Mouse (Mus musculus) midbrain, embryonic 16.5 days (tissue): Measurements from ENCODE around the gene Bmper. TPM values are rescaled to one million over a fixed set of nuclear protein-coding genes. Genes with fewer than 3 reads are reported as not detected.

Experiments used
- ATAC-seq: fragments of 200-750 bp; cut with Nextera tagmentation; 2 replicates; pipeline ENCODE4 v1.8.0; 2017; ENCODE audit warnings: moderate TSS enrichment
- H3K27ac ChIP-seq: fragments of 300-500 bp; sonication (generic); 2 replicates; pipeline ENCODE4 v1.5.1; 2014; ENCODE audit warnings: mild to moderate bottlenecking, low read length, mixed read lengths
- H3K27me3 ChIP-seq: fragments of 300-500 bp; sonication (generic); 2 replicates; pipeline ENCODE4 v1.6.1; 2014; ENCODE audit warnings: low read depth, low read length, mixed read lengths; ENCODE audit not compliant: control insufficient read depth, insufficient read depth
- H3K36me3 ChIP-seq: fragments of 300-500 bp; sonication (generic); 2 replicates; pipeline ENCODE4 v1.6.1; 2014; ENCODE audit warnings: mild to moderate bottlenecking, low read length, moderate library complexity, mixed read lengths; ENCODE audit not compliant: control insufficient read depth, insufficient read depth
- H3K4me1 ChIP-seq: fragments of 300-500 bp; sonication (generic); 2 replicates; pipeline ENCODE4 v1.6.1; 2014; ENCODE audit warnings: mild to moderate bottlenecking, low read length, mixed read lengths; ENCODE audit not compliant: control insufficient read depth, insufficient read depth
- H3K4me2 ChIP-seq: fragments of 300-500 bp; sonication (generic); 2 replicates; pipeline ENCODE4 v1.6.1; 2014; ENCODE audit warnings: mild to moderate bottlenecking, low read length, mixed read lengths
- H3K4me3 ChIP-seq: fragments of 300-500 bp; sonication (generic); 2 replicates; pipeline ENCODE4 v1.5.1; 2014; ENCODE audit warnings: low read depth, mild to moderate bottlenecking, low read length, moderate library complexity, mixed read lengths
- H3K9ac ChIP-seq: fragments of 300-500 bp; sonication (generic); 2 replicates; pipeline ENCODE4 v1.6.1; 2014; ENCODE audit warnings: low read depth, low read length, mixed read lengths
- H3K9me3 ChIP-seq: fragments of 300-500 bp; sonication (generic); replicated peaks from 2 replicates; pipeline ENCODE4 v1.6.1; 2014; ENCODE audit warnings: mild to moderate bottlenecking, low read length, mixed read lengths; ENCODE audit not compliant: control insufficient read depth, poor library complexity, severe bottlenecking
- WGBS: fragments of 180-500 bp; shearing (Covaris S2); extraction: QIAGEN DNeasy Blood & Tissue Kit; methylation state at CpG from one replicate; pipeline ENCODE4 v1.1.7; 2014; 5-methylcytosine and 5-hydroxymethylcytosine counted together
- polyA plus RNA-seq: library from polyadenylated mRNA; unstranded; fragments of >200 nt; fragmentation: Nextera tagmentation; extraction: Ambion mirVana; gene quantifications from 2 replicates; pipeline ENCODE4 v1.2.1, GENCODE M21; 2015

The Bmper gene
- polyA plus RNA-seq, 1 experiment from 2014 or later = 9.6 TPM

DNA sequence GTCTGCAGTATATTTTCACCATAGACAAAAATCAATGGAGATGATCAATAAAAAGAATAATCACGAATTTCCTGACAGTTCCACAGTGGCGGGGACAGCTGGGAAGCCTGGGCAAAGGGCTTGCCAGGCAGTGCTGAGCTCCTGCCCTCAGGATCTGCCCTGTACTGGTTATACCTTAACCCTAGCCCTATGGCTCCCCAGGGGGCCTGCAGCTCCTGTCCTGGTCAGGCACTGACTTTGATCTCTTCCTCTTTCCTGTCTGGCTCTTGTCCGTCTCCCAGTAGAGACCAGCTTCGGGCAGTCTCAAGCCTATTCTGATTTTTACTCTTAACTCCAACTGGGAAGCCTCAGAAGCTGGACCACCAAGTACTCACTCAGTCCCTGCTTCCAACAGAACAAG, 22.0 kb upstream of the Bmper start:
- Histone ChIP-seq H3K36me3 (no peaks in the 10 kb centered on the region), H3K4me1 (peaks cover 12% of the 10 kb centered on the region; the same call in 1 of the 2 replicates), H3K4me2 (no peak overlapping the region), H3K27me3 (no peaks in the 10 kb centered on the region; the same call in 1 of the 2 replicates), H3K9ac (no peak overlapping the region), H3K4me3 (no peak overlapping the region), H3K9me3 (no peaks in the 10 kb centered on the region), H3K27ac (no peak overlapping the region)
- 80% methylated on average over 4 of the region's 4 CpGs for WGBS
- no peak for ATAC-seq

DNA sequence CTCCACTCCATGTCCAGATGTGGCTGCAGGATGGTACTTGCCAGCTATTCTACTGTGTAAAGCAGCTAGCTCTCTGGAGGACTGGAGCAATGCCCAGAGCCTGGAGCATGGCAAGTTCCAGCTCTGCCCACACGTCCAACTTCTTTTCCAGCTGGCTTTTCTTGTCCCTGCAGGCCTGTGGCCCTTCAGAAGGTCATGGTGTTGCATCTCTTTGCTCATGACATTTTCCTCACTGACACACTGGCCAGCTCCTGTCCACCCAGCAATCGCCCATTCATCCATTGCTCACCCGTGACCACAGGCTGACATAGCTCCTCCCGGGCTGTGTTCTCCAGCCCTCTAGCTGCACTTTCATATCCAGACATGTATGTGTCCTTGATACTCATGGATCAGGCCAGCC, 20.4 kb upstream of the Bmper start:
- no peak for ATAC-seq
- Histone ChIP-seq H3K4me3 (no peak overlapping the region), H3K27ac (no peak overlapping the region), H3K9ac (no peak overlapping the region), H3K9me3 (no peaks in the 10 kb centered on the region), H3K27me3 (no peaks in the 10 kb centered on the region; the same call in 1 of the 2 replicates), H3K36me3 (no peaks in the 10 kb centered on the region), H3K4me2 (no peak overlapping the region), H3K4me1 (peaks cover 12% of the 10 kb centered on the region; the same call in 1 of the 2 replicates)
- WGBS = 81% methylated on average over 4 of the region's 4 CpGs

DNA sequence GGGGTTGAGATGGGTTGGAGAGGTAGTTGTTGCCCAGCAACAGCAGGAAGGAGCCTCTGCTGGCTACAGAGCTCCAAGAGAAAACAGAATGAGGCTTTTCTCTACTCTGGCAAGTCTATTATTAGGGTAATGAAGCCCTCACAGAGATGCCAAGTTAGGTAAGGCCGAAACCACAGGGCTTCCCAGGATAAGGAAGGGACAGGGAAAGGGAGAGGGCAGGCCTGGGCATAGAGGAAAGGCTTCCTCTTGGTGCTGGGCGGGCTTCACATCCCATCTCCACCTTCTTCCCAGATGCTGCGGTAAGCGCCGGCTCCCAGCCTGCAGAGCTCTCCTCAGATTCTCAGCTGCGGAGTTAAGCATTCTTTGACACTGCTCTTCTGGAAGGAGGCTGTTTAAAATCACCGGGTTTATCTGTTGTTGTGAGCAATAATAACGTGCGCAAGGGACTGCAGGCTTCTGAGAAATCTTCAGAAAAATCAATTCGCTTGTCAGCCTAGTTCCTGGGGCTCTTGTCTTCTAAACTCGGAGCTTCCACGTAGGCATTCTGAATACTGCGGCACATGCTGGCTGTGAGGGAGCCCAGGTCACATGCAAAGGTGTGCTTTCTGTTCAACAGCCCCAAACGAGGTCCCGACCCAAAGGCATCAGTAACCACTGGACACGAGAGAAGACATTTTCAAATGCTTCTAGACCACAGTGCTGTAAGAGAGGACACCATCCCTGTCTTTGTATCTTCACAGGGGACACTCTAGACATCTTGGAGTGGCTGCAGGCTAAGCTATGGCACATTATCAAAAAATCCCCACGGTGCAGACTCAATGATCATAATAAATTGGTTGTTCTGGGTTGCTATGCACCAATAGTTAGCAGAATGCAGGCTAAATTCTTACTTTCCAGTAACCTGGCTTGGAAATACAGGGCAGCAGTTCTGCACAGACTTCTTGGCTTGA, 18.3 kb upstream of the Bmper start:
- 6% methylated on average over 17 of the region's 17 CpGs for WGBS
- H3K4me1 ChIP-seq = peaks cover 12% of the 10 kb centered on the region; the same call in 1 of the 2 replicates
- ATAC-seq = peak; percentile 86
- H3K9me3 ChIP-seq = no peaks in the 10 kb centered on the region
- H3K36me3 ChIP-seq = no peaks in the 10 kb centered on the region
- H3K9ac ChIP-seq = peak overlapping the region; percentile 5; the same call in 1 of the 2 replicates
- no peaks in the 10 kb centered on the region; the same call in 1 of the 2 replicates for H3K27me3 ChIP-seq
- H3K4me2 ChIP-seq = peak overlapping the region; percentile 43
- H3K27ac ChIP-seq = peak overlapping the region; percentile 70
- peak overlapping the region; percentile 5; the same call in 1 of the 2 replicates for H3K4me3 ChIP-seq

DNA sequence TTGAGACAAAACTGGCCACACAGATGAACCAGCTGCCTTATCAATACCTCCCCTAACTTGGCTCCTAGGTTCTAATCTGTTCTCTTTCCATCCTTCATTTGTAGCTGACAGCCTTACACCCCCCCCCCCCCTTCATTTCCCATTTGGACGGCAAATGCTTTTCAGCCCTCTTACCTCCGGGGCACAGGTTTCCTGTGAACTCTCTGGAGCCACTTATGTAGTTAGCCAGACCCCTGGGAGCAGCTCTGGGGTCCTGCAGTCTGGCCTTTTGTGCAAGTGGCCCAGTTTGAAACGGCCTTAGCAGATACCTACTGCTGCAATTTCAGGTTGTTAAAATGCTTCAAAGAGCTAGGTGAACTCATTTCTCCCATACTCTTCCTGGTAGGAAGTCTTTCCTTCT, 17.6 kb upstream of the Bmper start:
- H3K9ac ChIP-seq = no peak overlapping the region

DNA sequence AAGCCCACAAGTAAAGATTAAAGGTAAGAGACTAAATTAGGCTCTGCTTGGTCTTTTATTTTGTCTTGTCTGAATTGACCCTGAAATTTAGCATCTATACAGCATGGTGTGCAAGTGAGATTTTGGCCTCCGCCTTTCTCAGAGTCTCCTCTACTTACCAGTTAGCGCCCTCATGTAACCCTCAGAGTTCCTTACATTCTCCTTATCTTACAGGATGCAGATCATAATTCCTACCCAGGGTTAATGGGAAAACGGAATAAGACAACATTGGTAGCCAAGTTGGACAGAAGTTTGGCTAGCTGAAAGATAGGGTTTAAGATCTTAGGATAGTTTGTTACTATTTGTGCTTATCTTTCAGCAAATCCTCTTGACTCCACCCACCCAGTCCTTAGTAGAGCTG, 17.1 kb upstream of the Bmper start:
- peaks cover 12% of the 10 kb centered on the region; the same call in 1 of the 2 replicates for H3K4me1 ChIP-seq
- ATAC-seq = no peak
- WGBS = 84% methylated on average over 3 of the region's 3 CpGs

More for the DNA sequence above, 17.6 kb upstream of the Bmper start:
- H3K27ac ChIP-seq = no peak overlapping the region
- H3K9me3 ChIP-seq = no peaks in the 10 kb centered on the region
- no peak overlapping the region for H3K4me3 ChIP-seq
- 9% methylated on average over 3 of the region's 3 CpGs for WGBS
- no peaks in the 10 kb centered on the region for H3K36me3 ChIP-seq
- no peaks in the 10 kb centered on the region; the same call in 1 of the 2 replicates for H3K27me3 ChIP-seq
- ATAC-seq = no peak
- peaks cover 12% of the 10 kb centered on the region; the same call in 1 of the 2 replicates for H3K4me1 ChIP-seq
- H3K4me2 ChIP-seq = no peak overlapping the region

DNA sequence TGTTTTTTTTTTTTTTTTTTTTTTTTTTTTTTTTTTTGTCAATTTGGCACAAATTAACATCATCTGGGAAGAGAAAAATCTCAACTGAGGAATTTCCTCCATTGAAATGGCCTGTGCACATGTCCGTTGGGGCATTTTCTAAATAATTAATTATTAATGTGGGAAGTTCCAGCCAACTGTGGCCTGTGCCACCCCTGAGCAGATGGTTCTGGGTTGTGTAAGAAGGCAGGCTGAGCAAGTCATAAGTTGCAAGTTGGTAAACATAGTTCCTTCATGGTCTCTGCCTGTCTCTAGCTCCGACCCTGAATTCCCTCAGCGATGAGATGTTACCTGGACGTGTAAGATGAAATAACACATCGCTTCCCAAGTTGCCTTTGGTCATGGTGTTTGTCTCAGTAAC, 16.7 kb upstream of the Bmper start:
- H3K4me3 ChIP-seq = no peak overlapping the region
- H3K9me3 ChIP-seq = no peaks in the 10 kb centered on the region
- H3K27ac ChIP-seq = no peak overlapping the region
- no peaks in the 10 kb centered on the region for H3K36me3 ChIP-seq
- no peak overlapping the region for H3K4me2 ChIP-seq
- 84% methylated on average over 5 of the region's 5 CpGs for WGBS
- no peak for ATAC-seq
- no peaks in the 10 kb centered on the region; the same call in 1 of the 2 replicates for H3K27me3 ChIP-seq
- peaks cover 12% of the 10 kb centered on the region; the same call in 1 of the 2 replicates for H3K4me1 ChIP-seq
- H3K9ac ChIP-seq = no peak overlapping the region

More for the DNA sequence above, 17.1 kb upstream of the Bmper start:
- H3K27ac ChIP-seq = no peak overlapping the region
- H3K4me3 ChIP-seq = no peak overlapping the region
- H3K4me2 ChIP-seq = no peak overlapping the region
- H3K36me3 ChIP-seq = no peaks in the 10 kb centered on the region
- H3K27me3 ChIP-seq = no peaks in the 10 kb centered on the region; the same call in 1 of the 2 replicates
- no peaks in the 10 kb centered on the region for H3K9me3 ChIP-seq
- H3K9ac ChIP-seq = no peak overlapping the region

DNA sequence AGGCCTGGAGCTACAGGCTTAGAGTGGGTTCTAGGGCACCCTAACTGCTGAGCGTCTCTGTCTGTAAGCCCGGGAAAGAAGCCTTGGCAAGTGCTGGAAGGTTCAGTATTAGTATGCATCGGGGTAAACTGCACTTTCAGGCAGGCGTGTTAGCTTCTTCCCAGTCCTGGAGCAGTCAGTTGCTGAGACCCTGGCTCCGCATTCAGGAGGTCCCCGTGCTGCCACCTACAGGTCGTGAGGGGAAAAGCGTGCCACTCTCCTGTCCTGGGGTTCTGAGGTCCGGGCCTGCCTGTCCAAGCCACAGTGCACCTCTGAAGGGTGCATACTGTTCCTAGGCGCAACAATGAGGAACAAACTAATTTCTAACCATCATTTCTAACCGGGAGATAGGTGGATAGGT, 10.6 kb upstream of the Bmper start:
- peak; percentile 89 for ATAC-seq
- Histone ChIP-seq H3K36me3 (no peaks in the 10 kb centered on the region), H3K27ac (no peak overlapping the region), H3K4me3 (no peak overlapping the region), H3K9ac (no peak overlapping the region), H3K4me1 (no peaks in the 10 kb centered on the region), H3K27me3 (no peaks in the 10 kb centered on the region), H3K9me3 (no peaks in the 10 kb centered on the region), H3K4me2 (no peak overlapping the region)
- WGBS = 4% methylated on average over 11 of the region's 11 CpGs

DNA sequence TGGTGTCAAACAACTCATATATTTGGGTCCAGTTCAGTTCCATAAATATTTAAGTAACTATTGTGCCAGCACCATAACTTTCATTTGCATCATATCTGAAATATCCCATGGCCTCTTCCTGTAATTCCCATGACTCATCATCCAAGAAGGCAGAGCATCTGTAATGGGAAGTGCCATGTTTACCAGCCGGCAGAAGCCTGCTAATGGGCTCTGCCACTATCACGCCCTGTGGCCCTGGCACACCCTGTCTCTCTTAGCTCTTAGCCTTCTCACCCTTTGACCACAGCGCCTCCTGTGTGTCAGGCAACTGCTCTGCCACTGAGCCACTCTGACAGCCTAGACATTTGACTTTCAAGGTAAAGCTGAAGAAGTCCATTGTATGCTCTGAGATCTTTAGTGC, 3.1 kb upstream of the Bmper start:
- H3K4me2 ChIP-seq = no peak overlapping the region
- H3K9ac ChIP-seq = no peak overlapping the region
- WGBS = 57% methylated on average over 3 of the region's 3 CpGs
- H3K27me3 ChIP-seq = peaks cover 2% of the 10 kb centered on the region; the same call in 1 of the 2 replicates
- no peak for ATAC-seq
- H3K9me3 ChIP-seq = no peaks in the 10 kb centered on the region
- H3K36me3 ChIP-seq = no peaks in the 10 kb centered on the region
- no peak overlapping the region for H3K27ac ChIP-seq
- no peak overlapping the region for H3K4me3 ChIP-seq
- H3K4me1 ChIP-seq = peaks cover 7% of the 10 kb centered on the region

DNA sequence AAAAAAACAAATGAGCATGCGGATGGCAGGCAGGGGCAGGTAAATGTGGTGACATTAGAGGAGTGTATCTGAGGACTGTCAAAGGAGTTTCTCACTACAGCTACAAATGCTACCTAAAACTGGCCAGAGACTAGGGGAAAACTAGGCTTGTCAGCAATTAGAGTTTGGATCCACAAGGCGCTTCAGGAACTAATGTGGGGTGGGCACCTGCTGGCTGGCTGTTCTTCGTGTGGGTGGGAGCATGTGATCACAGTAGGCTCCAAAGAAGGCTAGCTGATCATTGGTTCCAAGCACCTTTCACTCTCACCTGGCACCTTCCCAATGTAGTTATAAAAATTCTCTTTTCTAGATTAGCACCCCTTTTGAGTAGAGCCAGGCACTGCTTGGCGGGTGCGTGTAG, 900 bp upstream of the Bmper start:
- Histone ChIP-seq H3K36me3 (no peaks in the 10 kb centered on the region), H3K4me3 (peak overlapping the region; percentile 68), H3K4me2 (peak overlapping the region; percentile 96), H3K27ac (peak overlapping the region; percentile 90; the same call in 1 of the 2 replicates), H3K27me3 (peaks cover 11% of the 10 kb centered on the region), H3K4me1 (peaks cover 7% of the 10 kb centered on the region), H3K9ac (peak overlapping the region; percentile 84), H3K9me3 (no peaks in the 10 kb centered on the region)
- peak; percentile 9; the same call in 1 of the 2 replicates for ATAC-seq
- 13% methylated on average over 5 of the region's 5 CpGs for WGBS
